Mouse (Mus musculus) thymus, adult 2 months (tissue): Measurements from ENCODE around the gene Rcsd1.

Experiments used
- CTCF ChIP-seq: fragments of 200-500 bp; IDR thresholded peaks from 2 replicates; pipeline ENCODE4 v1.5.1; 2012; ENCODE audit warnings: mild to moderate bottlenecking, control low read depth, low read length, moderate library complexity, borderline replicate concordance; ENCODE audit not compliant: control insufficient read depth, poor library complexity, insufficient read depth; ENCODE audit errors: extremely low read depth
- POLR2A ChIP-seq: fragments of 200-500 bp; IDR thresholded peaks from 2 replicates; pipeline ENCODE4 v1.6.1; 2012; ENCODE audit warnings: mild to moderate bottlenecking, low read length, control low read depth, moderate library complexity; ENCODE audit not compliant: control insufficient read depth, poor library complexity, insufficient read depth; ENCODE audit errors: extremely low read depth

DNA sequence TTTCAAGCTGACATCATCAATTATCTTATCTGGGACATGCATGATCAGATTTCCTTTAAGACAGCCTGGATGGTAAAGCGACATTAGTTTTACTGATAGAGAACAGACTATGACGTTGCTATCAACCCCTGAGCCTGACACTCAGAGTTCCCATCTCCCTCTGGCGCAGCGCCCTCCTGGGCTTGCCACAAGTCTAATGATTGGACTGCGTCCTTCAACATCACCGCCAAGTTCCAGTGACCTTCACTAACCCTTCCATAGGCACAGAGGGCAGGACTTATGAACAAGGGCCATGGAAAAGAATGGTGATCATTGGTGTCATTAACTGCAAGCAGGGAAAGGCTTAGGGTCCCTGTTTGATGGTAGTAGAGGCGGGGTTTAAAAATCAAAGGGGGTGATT, 12.7 kb downstream of the Rcsd1 start:
- no peak for TF ChIP-seq CTCF
- TF ChIP-seq POLR2A = no peak
